Mouse (Mus musculus) CH12.LX (cell line): ENCODE data around the gene Mms19. TPM values are rescaled to one million over a fixed set of nuclear protein-coding genes. Genes with fewer than 3 reads are reported as not detected.

Experiments
- DNase-seq: peaks from one replicate; pipeline ENCODE4 v3.0.0-alpha.2; 2013; ENCODE audit errors: extremely low read depth
- H3K27ac ChIP-seq: 2 replicates; pipeline ENCODE4 v1.5.1; 2012; ENCODE audit warnings: low read depth, mild to moderate bottlenecking, control low read depth, moderate library complexity; ENCODE audit not compliant: insufficient read depth
- H3K27me3 ChIP-seq: replicated peaks from 2 replicates; pipeline ENCODE3; 2012; ENCODE audit warnings: inconsistent platforms
- H3K36me3 ChIP-seq, 2 experiments: replicated peaks in 1 of 2; 2 replicates each; pipeline versions ENCODE3 to v1.6.1; 2012; ENCODE audit warnings: inconsistent platforms in 1 of 2, low read length in 1 of 2, mild to moderate bottlenecking in 1 of 2, mixed read lengths in 1 of 2, moderate library complexity in 1 of 2; ENCODE audit not compliant: control insufficient read depth in 1 of 2, insufficient read depth in 1 of 2
- H3K4me1 ChIP-seq, 2 experiments: 2 replicates each; pipeline ENCODE4 v1.6.1; 2012; ENCODE audit warnings: inconsistent platforms in 1 of 2, moderate library complexity in 1 of 2; ENCODE audit not compliant: insufficient read depth in 2 of 2, control insufficient read depth in 1 of 2
- H3K4me2 ChIP-seq: 2 replicates; pipeline ENCODE4 v1.6.1; 2012; ENCODE audit warnings: low read depth, mild to moderate bottlenecking, control low read depth; ENCODE audit not compliant: poor library complexity, insufficient read depth, severe bottlenecking
- H3K4me3 ChIP-seq, 3 experiments: fragments of 150-350 bp in 1 of 3; sonication (generic) in 1 of 3; replicated peaks in 1 of 3; 2 replicates each; pipeline versions ENCODE3 to v1.5.1; 2011 to 2012; ENCODE audit warnings: low read depth in 2 of 3, low read length in 2 of 3, mild to moderate bottlenecking in 2 of 3, moderate library complexity in 2 of 3, control low read depth in 1 of 3, improper control_type of control experiment in 1 of 3, inconsistent platforms in 1 of 3, mixed read lengths in 1 of 3; ENCODE audit not compliant: poor library complexity in 1 of 3
- H3K79me2 ChIP-seq: replicated peaks from 2 replicates; pipeline ENCODE4 v1.6.1; 2012; ENCODE audit warnings: mild to moderate bottlenecking, moderate library complexity; ENCODE audit not compliant: control insufficient read depth, poor library complexity, insufficient read depth, severe bottlenecking; ENCODE audit errors: extremely low read depth
- H3K9ac ChIP-seq: 2 replicates; pipeline ENCODE4 v1.6.1; 2012; ENCODE audit warnings: low read depth, mild to moderate bottlenecking, control low read depth, moderate library complexity; ENCODE audit not compliant: insufficient read depth
- H3K9me3 ChIP-seq: replicated peaks from 2 replicates; pipeline ENCODE3; 2012; ENCODE audit warnings: low read length, inconsistent platforms, mixed read lengths
- BHLHE40 ChIP-seq: IDR thresholded peaks from 2 replicates; pipeline ENCODE4 v1.6.1; 2011; ENCODE audit warnings: mild to moderate bottlenecking, low read depth, low read length, improper control_type of control experiment
- CHD1 ChIP-seq: IDR thresholded peaks from 2 replicates; pipeline ENCODE4 v1.6.1; 2012; ENCODE audit warnings: low read depth, low read length, improper control_type of control experiment, inconsistent platforms
- E2F4 ChIP-seq: IDR thresholded peaks from 2 replicates; pipeline ENCODE4 v1.6.1; 2011; ENCODE audit warnings: low read depth, low read length, improper control_type of control experiment; ENCODE audit not compliant: insufficient replicate concordance
- ELF1 ChIP-seq: IDR thresholded peaks from 2 replicates; pipeline ENCODE4 v1.6.1; 2014; ENCODE audit warnings: low read depth, mild to moderate bottlenecking, inconsistent platforms, low read length, improper control_type of control experiment
- ETS1 ChIP-seq: conservative IDR thresholded peaks from 2 replicates; pipeline ENCODE4 v1.6.1; 2012; ENCODE audit warnings: low read depth, mild to moderate bottlenecking, inconsistent platforms, low read length, improper control_type of control experiment, moderate library complexity
- IRF4 ChIP-seq: IDR thresholded peaks from 2 replicates; pipeline ENCODE4 v1.6.1; 2014; ENCODE audit warnings: low read depth, mild to moderate bottlenecking, inconsistent platforms, low read length, improper control_type of control experiment
- JUN ChIP-seq: IDR thresholded peaks from 2 replicates; pipeline ENCODE4 v1.6.1; 2011; ENCODE audit warnings: low read depth, mild to moderate bottlenecking, low read length, improper control_type of control experiment, moderate library complexity; ENCODE audit not compliant: insufficient read depth
- JUND ChIP-seq: conservative IDR thresholded peaks from 2 replicates; pipeline ENCODE4 v1.6.1; 2011; ENCODE audit warnings: low read depth, low read length, improper control_type of control experiment
- KAT2A ChIP-seq: IDR thresholded peaks from 2 replicates; pipeline ENCODE4 v1.6.1; 2012; ENCODE audit warnings: low read length, improper control_type of control experiment, inconsistent platforms; ENCODE audit not compliant: insufficient replicate concordance
- MAX ChIP-seq: IDR thresholded peaks from 2 replicates; pipeline ENCODE4 v1.6.1; 2011; ENCODE audit warnings: low read length, improper control_type of control experiment
- MAZ ChIP-seq: IDR thresholded peaks from 2 replicates; pipeline ENCODE4 v1.6.1; 2012; ENCODE audit warnings: low read depth, mild to moderate bottlenecking, inconsistent platforms, low read length, improper control_type of control experiment, moderate library complexity
- MXI1 ChIP-seq: IDR thresholded peaks from 2 replicates; pipeline ENCODE4 v1.6.1; 2011; ENCODE audit warnings: mild to moderate bottlenecking, low read depth, low read length, improper control_type of control experiment
- MYC ChIP-seq: IDR thresholded peaks from 2 replicates; pipeline ENCODE4 v1.6.1; 2011; ENCODE audit warnings: low read depth, mild to moderate bottlenecking, improper control_type of control experiment, low read length
- NRF1 ChIP-seq: IDR thresholded peaks from 2 replicates; pipeline ENCODE4 v1.6.1; 2014; ENCODE audit warnings: low read depth, mild to moderate bottlenecking, inconsistent platforms, low read length, improper control_type of control experiment, moderate library complexity
- PAX5 ChIP-seq: IDR thresholded peaks from 2 replicates; pipeline ENCODE4 v1.6.1; 2012; ENCODE audit warnings: low read length, inconsistent platforms, mixed read lengths
- POLR2AphosphoS2 ChIP-seq: IDR thresholded peaks from 2 replicates; pipeline ENCODE4 v1.6.1; 2011; ENCODE audit warnings: low read depth, low read length, improper control_type of control experiment
- RAD21 ChIP-seq: IDR thresholded peaks from 2 replicates; pipeline ENCODE4 v1.6.1; 2011; ENCODE audit warnings: low read depth, mild to moderate bottlenecking, low read length, improper control_type of control experiment, moderate library complexity
- SIN3A ChIP-seq: IDR thresholded peaks from 2 replicates; pipeline ENCODE4 v1.6.1; 2012; ENCODE audit warnings: low read length, improper control_type of control experiment, inconsistent platforms
- TBP ChIP-seq: conservative IDR thresholded peaks from 2 replicates; pipeline ENCODE4 v1.6.1; 2011; ENCODE audit warnings: low read depth, low read length, improper control_type of control experiment
- UBTF ChIP-seq: IDR thresholded peaks from 2 replicates; pipeline ENCODE4 v1.6.1; 2012; ENCODE audit warnings: low read depth, mild to moderate bottlenecking, inconsistent platforms, low read length, improper control_type of control experiment, moderate library complexity
- ZMIZ1 ChIP-seq: IDR thresholded peaks from 2 replicates; pipeline ENCODE4 v1.6.1; 2012; ENCODE audit warnings: low read depth, mild to moderate bottlenecking, inconsistent platforms, low read length, improper control_type of control experiment
- dilution Hi-C: fragments of 300-500 bp; cut with MboI; formaldehyde crosslinking; loops from 2 replicates; pipeline ENCODE4 v1.14.3; 2020; ENCODE audit warnings: low sequenced_read_pairs; ENCODE audit not compliant: extremely low pct_unique_long_range_greater_than_20kb, extremely low pct_ligation_motif_present
- in situ Hi-C: fragments of 300-500 bp; cut with MboI; formaldehyde crosslinking; loops from 3 replicates; pipeline ENCODE4 v1.14.3; 2019; ENCODE audit warnings: low sequenced_read_pairs, low pct_ligation_motif_present, low pct_unique_long_range_greater_than_20kb, mixed read lengths
- polyA plus RNA-seq: library from polyadenylated mRNA; unstranded; fragments of >175 nt; gene quantifications from 2 replicates; pipeline ENCODE4 v1.2.1, GENCODE M21; 2012; ENCODE audit warnings: low read depth; ENCODE audit not compliant: insufficient read length
- total RNA-seq, 2 experiments: library from RNA; depleted of rRNA; stranded (reverse); fragments of 300-350 nt in 1 of 2; fragments of >200 nt in 1 of 2; gene quantifications; 2 replicates each; pipeline ENCODE4 v1.2.3; 2012 to 2014

Gene Mms19
- total and polyA plus RNA-seq, 3 experiments, result 32.1 to 46.3 (median 43.3) TPM

GRCm38 (mm10) chr19:41973891-41974794 lies 6.8 kb downstream of the Mms19 start:
- in situ Hi-C loops, result no loop called here
- Histone ChIP-seq H3K4me3 (no peak overlapping the region), H3K36me3 (peaks cover 10 to 64% of the 10 kb centered on the region in 2 experiments), H3K4me2 (0 out of 2 replicates have a peak overlapping the region, but pooled peaks have one; percentile 10), H3K27ac (no peak overlapping the region), H3K9me3 (no peaks in the 10 kb centered on the region), H3K4me1 (peaks cover 6 to 51% of the 10 kb centered on the region in 2 experiments; a peak in 3 of 4 replicates), H3K79me2 (peaks cover 36% of the 10 kb centered on the region), H3K9ac (no peak overlapping the region), H3K27me3 (no peaks in the 10 kb centered on the region)
- dilution Hi-C loops, result no loop called here
- no peak for DNase-seq
- TF ChIP-seq ELF1, result no peak
- TF ChIP-seq NRF1, result no peak
- TF ChIP-seq JUND, result no peak
- no peak for TF ChIP-seq CHD1
- no peak for TF ChIP-seq E2F4
- TF ChIP-seq MYC, result peak; percentile 69; the same call in 1 of the 2 replicates
- no peak for TF ChIP-seq KAT2A
- 0 out of 2 replicates have a peak, but pooled peaks have one; percentile 33 for TF ChIP-seq SIN3A
- TF ChIP-seq BHLHE40, result 0 out of 2 replicates have a peak, but pooled peaks have one; percentile 45
- peak; percentile 27; the same call in 1 of the 2 replicates for TF ChIP-seq ETS1
- no peak for TF ChIP-seq RAD21
- TF ChIP-seq JUN, result no peak
- TF ChIP-seq POLR2AphosphoS2, result no peak
- peak; percentile 90 for TF ChIP-seq MXI1
- no peak for TF ChIP-seq MAZ
- TF ChIP-seq TBP, result no peak
- TF ChIP-seq PAX5, result no peak
- peak; percentile 64; the same call in 1 of the 2 replicates for TF ChIP-seq IRF4
- no peak for TF ChIP-seq UBTF
- no peak for TF ChIP-seq ZMIZ1
- peak; percentile 87 for TF ChIP-seq MAX
